Mouse (Mus musculus) ZHBTc4 (cell line): ENCODE results near the gene Gm28710.

ENCODE experiments used
- DNase-seq: peaks from one replicate; pipeline ENCODE4 v3.0.0-alpha.2; 2011; ENCODE audit warnings: low read depth, low spot score

Gm28710 gene

DNA sequence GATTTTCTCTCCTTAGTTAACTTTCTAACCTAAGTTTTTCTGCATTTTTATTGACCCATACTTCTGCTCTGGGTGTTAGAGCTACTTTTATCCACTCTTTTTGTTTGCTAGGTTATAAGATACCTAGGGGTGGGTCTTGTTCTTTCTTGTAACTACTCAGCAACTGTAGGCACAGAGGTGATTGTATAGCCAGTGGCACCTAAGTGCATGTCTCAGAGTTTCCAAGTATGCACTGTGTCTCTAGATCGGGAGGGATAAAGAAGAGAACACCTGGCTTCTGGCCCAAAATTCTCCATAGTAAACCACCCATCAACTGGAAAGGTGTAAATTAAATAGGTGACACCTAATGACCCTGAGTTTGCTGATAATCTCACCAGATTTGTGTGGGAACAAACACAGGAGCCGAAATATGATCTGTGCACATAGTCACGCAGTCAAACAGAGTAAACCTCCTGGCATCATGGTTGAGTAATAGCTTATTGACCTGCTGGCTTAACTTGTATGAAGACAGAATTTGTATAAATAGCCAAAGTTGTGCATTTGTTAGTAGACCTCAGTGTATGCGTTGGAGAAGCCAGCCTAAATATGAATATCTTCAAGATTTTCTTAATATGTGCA lies at the start of gene Gm28710:
TSS of gene Gm28710 (plus strand) at position 568 of the 618 bp plus-strand sequence.
- DNase-seq = no peak

- DNase-seq = no peak
These were observed 14.4 kb upstream of the Gm28710 start for GRCm38 (mm10) chr5:16777176-16777575.

DNA sequence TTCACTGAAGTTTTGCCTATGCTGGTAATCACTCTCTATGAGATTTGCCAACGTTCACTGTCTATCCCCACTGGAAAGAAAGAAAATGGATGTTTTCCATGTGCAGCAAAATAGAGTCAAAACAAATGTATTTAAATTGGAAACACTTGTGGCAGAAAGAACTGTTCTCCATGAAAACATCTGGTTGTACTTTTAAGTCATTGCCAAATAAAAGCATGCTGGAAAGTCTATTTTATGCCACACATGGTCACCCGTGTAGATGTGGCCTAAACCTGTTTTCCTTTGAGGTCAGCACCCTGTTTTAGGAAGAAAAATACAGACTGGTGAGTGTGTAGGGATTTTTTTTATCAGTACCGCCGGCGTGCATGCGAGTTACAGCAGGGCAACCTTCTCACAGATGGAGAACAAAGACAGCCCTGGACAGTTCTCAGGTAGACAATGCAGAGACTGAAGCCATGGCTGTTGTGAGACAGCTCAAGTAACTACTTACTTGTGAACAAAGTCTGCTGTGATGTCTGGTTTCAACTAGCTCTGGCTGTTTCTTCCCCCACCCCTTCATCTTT lies 12.9 kb upstream of the Gm28710 start:
- DNase-seq = no peak

- no peak for DNase-seq
These were observed 6.0 kb upstream of the Gm28710 start for GRCm38 (mm10) chr5:16785627-16786026.

- DNase-seq = no peak
These were observed 3.4 kb downstream of the Gm28710 start for GRCm38 (mm10) chr5:16794972-16795371.

GRCm38 (mm10) chr5:16802726-16803125 lies 11.1 kb downstream of the Gm28710 start:
- no peak for DNase-seq

GRCm38 (mm10) chr5:16838991-16839390 lies 47.4 kb downstream of the Gm28710 start:
- peak; percentile 70 for DNase-seq

GRCm38 (mm10) chr5:16869309-16869915 lies 77.8 kb downstream of the Gm28710 start:
- peak; percentile 45 for DNase-seq

- no peak for DNase-seq
These were observed 102.6 kb downstream of the Gm28710 start for GRCm38 (mm10) chr5:16894161-16894560.

GRCm38 (mm10) chr5:16919791-16920190 lies 128.2 kb downstream of the Gm28710 start:
- DNase-seq = no peak

DNA sequence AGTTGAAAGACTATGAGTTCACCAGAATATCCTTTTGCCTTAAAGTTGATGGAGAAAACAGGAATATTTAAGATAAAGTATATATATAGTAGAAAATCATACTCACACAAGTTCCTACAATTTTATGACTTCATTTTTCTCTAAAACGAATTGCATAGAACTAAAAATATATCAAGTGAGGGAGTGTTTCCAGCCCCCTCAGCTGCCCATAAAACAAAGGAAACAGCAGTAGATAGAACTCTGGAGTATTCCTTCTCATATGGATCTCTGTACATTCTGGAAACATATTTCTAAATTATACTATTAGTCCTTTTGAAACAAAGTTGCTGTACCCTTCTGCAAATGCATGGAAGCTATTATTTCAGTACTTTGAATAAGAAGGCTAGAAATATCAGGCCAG lies 130.9 kb downstream of the Gm28710 start:
- no peak for DNase-seq
